Mouse (Mus musculus) embryonic facial prominence, embryonic 13.5 days (tissue): ENCODE data around the gene E130114P18Rik. TPM values are rescaled to one million over a fixed set of nuclear protein-coding genes. Genes with fewer than 3 reads are reported as not detected.

Experiments
- ATAC-seq: fragments of 200-750 bp; cut with Nextera tagmentation; 2 replicates; pipeline ENCODE4 v1.8.0; 2017; ENCODE audit warnings: low read depth; ENCODE audit not compliant: insufficient number of reproducible peaks, insufficient read depth, low FRiP score, low TSS enrichment
- H3K27ac ChIP-seq: fragments of 300-500 bp; sonication (generic); 2 replicates; pipeline ENCODE4 v1.5.1; 2015; ENCODE audit warnings: moderate library complexity, mild to moderate bottlenecking, inconsistent platforms
- H3K27me3 ChIP-seq: fragments of 300-500 bp; sonication (generic); 2 replicates; pipeline ENCODE4 v1.6.1; 2015; ENCODE audit warnings: mild to moderate bottlenecking, inconsistent platforms
- H3K36me3 ChIP-seq: fragments of 300-500 bp; sonication (generic); 2 replicates; pipeline ENCODE4 v1.6.1; 2015; ENCODE audit warnings: mild to moderate bottlenecking, inconsistent platforms
- H3K4me1 ChIP-seq: fragments of 300-500 bp; sonication (generic); 2 replicates; pipeline ENCODE4 v1.6.1; 2015; ENCODE audit warnings: inconsistent platforms
- H3K4me2 ChIP-seq: fragments of 300-500 bp; sonication (generic); 2 replicates; pipeline ENCODE4 v1.6.1; 2015; ENCODE audit warnings: moderate library complexity, mild to moderate bottlenecking, inconsistent platforms
- H3K4me3 ChIP-seq: fragments of 300-500 bp; sonication (generic); 2 replicates; pipeline ENCODE4 v1.5.1; 2015; ENCODE audit warnings: mild to moderate bottlenecking, inconsistent platforms
- H3K9ac ChIP-seq: fragments of 300-500 bp; sonication (generic); 2 replicates; pipeline ENCODE4 v1.6.1; 2015; ENCODE audit warnings: mild to moderate bottlenecking, inconsistent platforms
- H3K9me3 ChIP-seq: fragments of 300-500 bp; sonication (generic); 2 replicates; pipeline ENCODE4 v1.6.1; 2016; ENCODE audit warnings: inconsistent platforms
- WGBS: fragments of 180-500 bp; shearing (Covaris S2); methylation state at CpG from one replicate; pipeline ENCODE4 v1.1.7; 2015; ENCODE audit warnings: mixed read lengths; 5-methylcytosine and 5-hydroxymethylcytosine counted together
- polyA plus RNA-seq: library from polyadenylated mRNA; unstranded; fragments of >200 nt; fragmentation: Nextera tagmentation; extraction: Ambion mirVana; gene quantifications from 2 replicates; pipeline ENCODE4 v1.2.1, GENCODE M21; 2015

The E130114P18Rik gene
- polyA plus RNA-seq, 1 experiment from 2014 or later, result 5.0 TPM

DNA sequence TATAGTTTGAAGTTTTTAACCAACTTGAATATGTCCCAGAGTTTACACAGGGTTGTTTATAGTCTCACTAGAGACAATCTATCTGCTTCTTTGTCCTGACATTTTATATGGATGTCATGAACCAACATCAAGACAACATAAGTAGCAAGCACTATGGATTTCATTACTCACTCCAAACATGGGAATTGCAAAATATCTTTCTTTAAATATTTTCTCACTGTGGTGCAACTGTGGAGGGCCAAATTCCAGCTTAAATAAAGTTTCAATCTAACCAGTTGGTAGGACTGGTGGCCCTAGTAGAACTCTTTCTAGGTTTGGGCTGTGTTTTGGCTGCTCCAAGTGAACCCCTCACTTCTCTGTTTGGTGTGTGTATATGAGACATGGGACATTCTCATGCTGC lies 38.1 kb upstream of the E130114P18Rik start:
- Histone ChIP-seq H3K4me3 (no peak overlapping the region), H3K27me3 (no peaks in the 10 kb centered on the region), H3K9me3 (no peaks in the 10 kb centered on the region), H3K4me1 (peaks cover 19% of the 10 kb centered on the region), H3K4me2 (no peak overlapping the region), H3K36me3 (no peaks in the 10 kb centered on the region), H3K27ac (no peak overlapping the region), H3K9ac (no peak overlapping the region)
- no peak for ATAC-seq

DNA sequence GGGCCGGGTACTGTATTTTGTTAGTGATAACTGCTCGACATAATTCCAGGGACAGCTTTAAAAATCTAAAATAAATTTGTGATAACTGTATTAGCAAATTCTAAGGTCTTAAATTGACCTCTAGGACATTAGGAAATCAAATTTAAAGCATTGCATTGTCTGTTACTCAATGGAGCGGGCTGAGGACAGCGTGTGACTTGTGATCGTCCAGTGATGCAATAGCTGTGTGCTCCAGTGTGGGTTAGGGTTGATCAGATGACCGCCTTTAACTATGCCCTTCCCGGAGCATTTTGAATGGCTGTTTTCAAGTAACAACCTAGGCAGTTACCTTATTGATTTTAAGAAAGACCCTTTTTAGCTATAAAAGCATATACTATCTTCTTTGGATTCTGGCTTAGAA lies 36.6 kb upstream of the E130114P18Rik start:
- H3K36me3 ChIP-seq, result 0 out of 2 replicates have a peak, but pooled peaks cover under 1% of the 10 kb centered on the region
- no peaks in the 10 kb centered on the region for H3K27me3 ChIP-seq
- H3K4me1 ChIP-seq, result peaks cover 25% of the 10 kb centered on the region
- no peak overlapping the region for H3K9ac ChIP-seq
- H3K27ac ChIP-seq, result no peak overlapping the region
- no peak overlapping the region for H3K4me3 ChIP-seq
- no peak for ATAC-seq
- H3K4me2 ChIP-seq, result no peak overlapping the region
- no peaks in the 10 kb centered on the region for H3K9me3 ChIP-seq
- WGBS, result 91% methylated on average over 7 of the region's 7 CpGs

DNA sequence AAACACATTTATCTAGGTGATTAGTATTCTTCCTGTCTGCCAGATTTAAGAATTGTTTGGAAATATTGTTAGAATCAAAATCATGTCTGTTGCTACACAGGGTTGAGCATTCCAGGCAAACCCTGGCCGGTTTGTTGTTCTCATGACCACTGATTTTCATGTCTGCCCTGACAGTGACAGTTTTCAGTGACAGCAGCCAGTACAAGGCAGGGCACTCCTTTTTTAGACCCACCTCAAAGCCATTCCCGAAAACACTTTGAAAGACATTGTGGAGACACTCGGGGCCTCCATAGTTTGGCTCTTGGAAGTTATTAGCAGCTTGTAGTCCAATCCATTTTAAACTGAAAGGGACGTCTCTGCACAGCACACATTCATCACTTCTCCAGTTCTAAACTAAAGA lies 36.1 kb upstream of the E130114P18Rik start:
- ATAC-seq, result no peak
- no peak overlapping the region for H3K4me3 ChIP-seq
- peaks cover 24% of the 10 kb centered on the region for H3K4me1 ChIP-seq
- no peak overlapping the region for H3K9ac ChIP-seq
- H3K36me3 ChIP-seq, result 0 out of 2 replicates have a peak, but pooled peaks cover 5% of the 10 kb centered on the region
- no peaks in the 10 kb centered on the region for H3K9me3 ChIP-seq
- H3K4me2 ChIP-seq, result no peak overlapping the region
- H3K27me3 ChIP-seq, result no peaks in the 10 kb centered on the region
- 77% methylated on average over 4 of the region's 4 CpGs for WGBS
- no peak overlapping the region for H3K27ac ChIP-seq

DNA sequence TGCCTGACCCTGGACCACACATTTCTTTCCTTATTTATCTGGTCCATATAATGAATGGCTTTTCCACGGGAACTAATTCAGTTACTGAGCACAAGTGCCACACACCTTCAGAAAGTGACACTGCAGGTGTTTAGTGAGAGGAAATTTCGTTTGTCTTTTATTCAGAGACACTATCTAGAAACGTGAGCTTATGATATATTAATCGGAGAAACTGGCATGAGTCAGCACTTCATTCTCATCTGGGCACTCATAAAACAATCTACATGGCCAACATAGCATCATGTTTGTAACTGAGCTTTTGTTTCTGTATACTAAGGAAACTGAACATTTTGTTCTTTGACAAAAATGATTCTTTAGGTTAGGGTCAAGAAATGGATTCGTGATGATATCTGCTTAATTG lies 35.2 kb upstream of the E130114P18Rik start:
- no peak overlapping the region for H3K27ac ChIP-seq
- no peaks in the 10 kb centered on the region for H3K9me3 ChIP-seq
- H3K4me3 ChIP-seq, result no peak overlapping the region
- no peak for ATAC-seq
- H3K36me3 ChIP-seq, result 0 out of 2 replicates have a peak, but pooled peaks cover 5% of the 10 kb centered on the region
- H3K4me1 ChIP-seq, result peaks cover 15% of the 10 kb centered on the region
- no peak overlapping the region for H3K9ac ChIP-seq
- whole genome bisulfite sequencing, result 80% methylated on average over 5 of the region's 5 CpGs
- H3K4me2 ChIP-seq, result no peak overlapping the region
- no peaks in the 10 kb centered on the region for H3K27me3 ChIP-seq

DNA sequence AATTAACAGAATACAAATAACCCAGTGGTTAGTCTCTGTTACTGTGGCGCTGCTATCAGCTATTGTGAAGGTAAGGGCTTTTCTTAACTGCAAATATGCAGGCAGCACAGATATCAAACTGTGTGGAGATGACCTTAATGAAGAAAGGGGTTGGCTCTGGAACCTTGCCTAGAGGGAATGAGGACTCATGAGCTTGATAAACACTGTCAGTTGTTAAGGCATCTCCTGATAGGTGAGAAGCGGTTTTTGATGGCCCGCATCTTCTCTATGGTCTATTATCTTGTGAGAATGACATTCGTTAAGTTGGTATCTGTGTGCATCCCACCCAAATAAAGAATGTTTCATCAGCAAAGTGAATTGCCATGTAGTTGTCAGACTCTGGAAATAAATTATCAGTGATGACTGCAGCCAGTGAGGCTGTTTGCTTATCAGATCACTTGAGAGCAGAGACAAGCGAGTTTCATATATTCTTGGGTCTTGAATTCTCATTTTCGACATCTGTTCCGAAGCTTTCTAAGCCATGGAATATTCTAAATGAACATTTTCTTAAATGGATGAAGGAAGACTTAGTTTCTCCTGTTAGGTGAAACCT lies 32.6 kb upstream of the E130114P18Rik start:
- Histone ChIP-seq H3K9ac (no peak overlapping the region), H3K4me3 (no peak overlapping the region), H3K9me3 (no peaks in the 10 kb centered on the region), H3K27ac (no peak overlapping the region), H3K27me3 (no peaks in the 10 kb centered on the region), H3K4me1 (peaks cover 9% of the 10 kb centered on the region), H3K36me3 (0 out of 2 replicates have a peak, but pooled peaks cover 5% of the 10 kb centered on the region), H3K4me2 (no peak overlapping the region)
- WGBS, result 90% methylated on average over 7 of the region's 7 CpGs
- ATAC-seq, result no peak

DNA sequence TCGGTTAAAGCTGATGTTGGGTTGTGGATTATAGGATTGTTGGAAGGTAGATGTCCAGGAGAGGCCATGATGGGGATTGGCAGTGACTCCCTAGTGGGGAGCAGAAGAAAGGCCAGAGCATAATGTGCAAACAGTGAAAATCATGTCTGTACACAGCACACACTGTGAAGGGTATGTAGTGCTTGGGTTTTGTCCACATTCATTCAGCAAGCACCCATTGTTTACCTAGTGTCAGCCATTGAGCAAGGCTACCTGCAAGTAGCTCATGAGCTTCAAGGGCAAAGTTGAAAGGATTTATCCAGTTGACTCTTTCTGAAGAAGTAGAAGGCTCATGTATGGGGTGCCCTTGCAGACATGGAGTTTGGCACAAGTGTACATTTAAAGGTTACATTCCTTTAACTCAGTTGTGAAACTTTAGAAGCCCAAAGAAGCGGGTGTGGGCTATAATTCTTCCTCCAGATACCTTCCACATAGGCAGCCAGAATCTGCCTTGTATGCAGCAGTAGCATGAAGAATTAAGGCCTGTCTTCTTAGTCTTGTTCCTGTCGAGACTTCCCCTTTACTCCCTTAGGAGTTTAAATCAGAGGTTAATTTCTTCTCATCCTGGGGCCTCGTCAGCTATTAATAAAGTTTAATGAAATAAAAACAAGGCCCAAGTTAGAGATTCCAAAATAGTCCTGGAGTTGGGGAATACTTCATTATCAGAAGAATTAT lies 31.9 kb upstream of the E130114P18Rik start:
- Histone ChIP-seq H3K27me3 (no peaks in the 10 kb centered on the region), H3K4me3 (no peak overlapping the region), H3K4me1 (peaks cover 9% of the 10 kb centered on the region), H3K27ac (no peak overlapping the region), H3K9me3 (no peaks in the 10 kb centered on the region), H3K4me2 (no peak overlapping the region), H3K9ac (no peak overlapping the region), H3K36me3 (0 out of 2 replicates have a peak, but pooled peaks cover 5% of the 10 kb centered on the region)
- WGBS, result 65% methylated on average over 4 of the region's 4 CpGs
- ATAC-seq, result no peak

DNA sequence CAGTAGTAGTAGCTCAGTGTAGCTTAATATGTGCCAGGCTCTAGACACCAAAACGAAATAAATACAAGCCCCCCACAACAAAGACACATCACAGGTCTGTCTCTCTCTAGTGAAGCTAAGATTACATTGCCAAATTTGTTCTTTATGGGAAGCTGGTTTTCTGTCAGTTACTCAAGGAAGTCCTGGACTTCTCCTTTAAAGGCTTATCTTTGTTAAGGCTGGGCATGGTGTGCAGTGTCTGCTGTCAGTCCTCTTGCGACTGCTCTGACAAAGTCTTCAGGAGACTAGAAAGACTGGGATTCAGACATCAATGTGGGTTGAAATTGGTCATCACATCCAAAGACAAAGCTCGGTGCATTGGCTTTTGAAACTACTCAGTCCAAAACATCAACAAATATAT lies 31.0 kb upstream of the E130114P18Rik start:
- Histone ChIP-seq H3K27me3 (no peaks in the 10 kb centered on the region), H3K4me2 (no peak overlapping the region), H3K4me1 (peaks cover 9% of the 10 kb centered on the region), H3K4me3 (no peak overlapping the region), H3K36me3 (0 out of 2 replicates have a peak, but pooled peaks cover 5% of the 10 kb centered on the region), H3K27ac (no peak overlapping the region), H3K9ac (no peak overlapping the region), H3K9me3 (no peaks in the 10 kb centered on the region)
- WGBS, result 78% methylated on average over 3 of the region's 3 CpGs
- no peak for ATAC-seq

DNA sequence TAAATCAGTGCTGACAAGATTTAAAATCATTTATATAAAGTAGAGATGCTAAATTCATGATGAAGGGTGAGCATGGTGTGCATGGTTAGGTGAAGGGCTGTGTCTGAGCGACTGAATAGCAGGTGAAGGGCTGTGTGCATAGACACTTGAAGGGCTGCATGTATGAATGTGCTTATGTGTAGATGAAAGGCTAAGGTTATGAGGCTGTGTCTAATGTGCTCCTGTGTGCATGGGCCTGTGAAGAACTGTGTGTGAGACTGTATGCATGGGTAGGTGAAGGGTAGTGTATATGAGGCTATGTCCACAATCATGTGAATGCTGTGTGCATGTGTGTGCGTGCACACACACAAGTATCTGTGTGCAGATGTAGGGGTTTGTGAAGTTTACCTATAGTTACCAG lies 29.0 kb upstream of the E130114P18Rik start:
- Histone ChIP-seq H3K4me2 (no peak overlapping the region), H3K9ac (no peak overlapping the region), H3K9me3 (peaks cover 3% of the 10 kb centered on the region; the same call in 1 of the 2 replicates), H3K36me3 (peaks cover 13% of the 10 kb centered on the region), H3K4me1 (peaks cover 14% of the 10 kb centered on the region), H3K27ac (no peak overlapping the region), H3K27me3 (no peaks in the 10 kb centered on the region), H3K4me3 (no peak overlapping the region)
- WGBS, result 92% methylated on average over 2 of the region's 2 CpGs
- no peak for ATAC-seq

DNA sequence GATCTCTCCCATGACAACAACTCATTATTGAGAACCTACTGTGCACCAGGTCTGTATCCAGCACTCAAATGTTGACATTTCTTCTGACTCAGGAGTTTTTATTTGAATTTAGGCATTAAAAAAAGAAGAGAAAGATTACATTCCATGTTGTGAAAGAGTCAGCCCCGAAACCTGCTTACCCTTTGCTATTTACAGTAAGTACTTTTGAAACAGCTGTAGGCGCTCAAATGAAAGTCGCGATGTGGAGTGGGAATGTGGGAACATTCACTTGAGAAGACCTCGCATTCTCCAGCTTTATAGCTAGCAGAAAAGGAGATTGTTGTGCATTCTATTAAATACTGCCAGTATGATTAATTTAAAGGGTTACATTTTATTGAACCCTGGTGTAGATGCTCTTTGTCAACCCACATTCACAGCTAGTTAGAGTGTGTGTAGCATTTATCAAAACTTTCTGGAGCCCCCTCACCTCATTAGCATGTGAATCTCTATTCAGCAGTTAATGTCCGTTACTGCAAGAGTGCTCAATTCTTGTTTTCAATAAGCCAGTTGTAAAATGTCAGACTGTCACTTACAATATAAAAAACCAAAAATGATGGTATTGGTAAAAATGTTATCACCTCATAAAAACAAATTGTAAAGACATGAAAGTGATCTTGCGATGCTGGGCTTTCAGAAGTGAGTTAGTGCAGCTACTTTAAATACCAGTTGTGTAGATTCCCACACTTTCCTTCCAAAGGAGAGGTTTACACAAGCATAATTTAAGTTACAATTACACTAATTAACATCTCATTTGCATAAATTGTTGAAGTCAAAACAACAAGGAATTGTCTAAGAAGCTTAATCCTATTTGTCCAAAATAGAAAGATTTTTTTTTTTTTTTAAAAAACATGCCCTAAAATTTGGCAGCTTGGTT lies 28.3 kb upstream of the E130114P18Rik start:
- WGBS, result 82% methylated on average over 7 of the region's 7 CpGs
- Histone ChIP-seq H3K9me3 (peaks cover 3% of the 10 kb centered on the region; the same call in 1 of the 2 replicates), H3K4me2 (no peak overlapping the region), H3K27me3 (no peaks in the 10 kb centered on the region), H3K4me1 (peaks cover 14% of the 10 kb centered on the region), H3K4me3 (no peak overlapping the region), H3K36me3 (peaks cover 19% of the 10 kb centered on the region), H3K9ac (no peak overlapping the region), H3K27ac (no peak overlapping the region)
- ATAC-seq, result no peak

DNA sequence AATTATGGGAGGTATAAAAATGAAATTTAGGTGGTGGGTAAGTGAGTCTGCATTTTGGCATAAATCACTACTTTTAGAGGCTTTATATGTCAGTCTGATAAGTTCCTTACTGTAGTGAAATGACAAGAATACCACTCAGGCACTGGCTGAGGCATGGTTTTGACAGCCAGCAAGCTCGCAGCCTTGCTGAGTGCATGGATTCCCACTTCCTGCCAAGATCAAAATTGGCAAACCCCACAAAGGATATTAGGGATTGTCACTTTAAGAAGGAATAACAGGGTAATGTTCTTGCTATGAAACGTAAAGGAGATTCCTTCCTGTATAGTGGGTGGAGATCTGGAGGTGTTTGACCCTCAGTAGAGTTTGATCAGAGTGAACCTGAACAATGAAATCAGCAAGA lies 27.4 kb upstream of the E130114P18Rik start:
- Histone ChIP-seq H3K27ac (no peak overlapping the region), H3K4me3 (no peak overlapping the region), H3K27me3 (no peaks in the 10 kb centered on the region), H3K9me3 (peaks cover 3% of the 10 kb centered on the region; the same call in 1 of the 2 replicates), H3K36me3 (peaks cover 21% of the 10 kb centered on the region), H3K9ac (no peak overlapping the region), H3K4me2 (no peak overlapping the region), H3K4me1 (peaks cover 14% of the 10 kb centered on the region)
- no peak for ATAC-seq
- WGBS, result 57% methylated on average over 2 of the region's 2 CpGs

DNA sequence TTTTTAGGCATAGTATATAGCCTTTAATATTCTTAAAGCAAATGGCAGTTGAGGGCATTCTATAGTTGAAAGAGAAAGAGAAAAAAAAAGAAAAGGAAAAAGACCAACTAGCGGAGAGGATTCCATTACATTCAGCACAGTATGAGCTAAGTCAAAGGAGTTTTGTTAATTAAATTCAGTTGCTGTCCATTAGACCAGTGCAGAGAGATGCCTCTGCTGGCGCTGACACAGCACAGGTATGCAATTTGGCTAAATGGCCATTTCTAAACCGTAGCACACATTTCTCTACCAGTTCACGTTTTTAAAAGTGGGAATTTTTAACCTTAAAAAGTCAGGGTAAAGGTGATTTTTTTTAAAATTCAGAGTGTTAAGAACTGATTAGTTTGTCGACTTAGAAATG lies 26.8 kb upstream of the E130114P18Rik start:
- 52% methylated on average over 5 of the region's 5 CpGs for WGBS
- Histone ChIP-seq H3K27me3 (no peaks in the 10 kb centered on the region), H3K27ac (no peak overlapping the region), H3K9ac (no peak overlapping the region), H3K9me3 (peaks cover 3% of the 10 kb centered on the region; the same call in 1 of the 2 replicates), H3K4me1 (peaks cover 9% of the 10 kb centered on the region), H3K4me3 (no peak overlapping the region), H3K36me3 (peaks cover 27% of the 10 kb centered on the region), H3K4me2 (no peak overlapping the region)
- no peak for ATAC-seq
